Mouse (Mus musculus): ENCODE measurements at regions not wholly inside any gene's neighbourhood (a gene's known extent, or its start where the extent isn't known, plus 50 kb on each side); places are given as distances from the start of the nearest gene placed in this dataset.

GRCm38 (mm10) chr9:25374161-25374560 lies 107.2 kb upstream of the Eepd1 start:
- 77% methylated on average over 3 of the region's 3 CpGs for WGBS
- ATAC-seq (ENCODE audit: insufficient number of reproducible peaks, low FRiP score, low TSS enrichment, low read depth) = no peak
- no peaks in the 10 kb centered on the region for H3K36me3 ChIP-seq

GRCm38 (mm10) chr9:25376209-25376608 lies 105.1 kb upstream of the Eepd1 start:
- H3K36me3 ChIP-seq = no peaks in the 10 kb centered on the region
- 57% methylated on average over 1 of the region's 1 CpGs for WGBS
- no peak overlapping the region for H3K9ac ChIP-seq
- no peak for ATAC-seq (ENCODE audit: insufficient number of reproducible peaks, low FRiP score, low TSS enrichment, low read depth)
- no peak overlapping the region for H3K4me2 ChIP-seq
- no peak overlapping the region for H3K27ac ChIP-seq
- H3K4me3 ChIP-seq = no peak overlapping the region
- no peaks in the 10 kb centered on the region for H3K9me3 ChIP-seq
- H3K27me3 ChIP-seq = no peaks in the 10 kb centered on the region
- H3K4me1 ChIP-seq = peaks cover 3% of the 10 kb centered on the region; the same call in 1 of the 2 replicates

More at GRCm38 (mm10) chr9:25374161-25374560, 107.2 kb upstream of the Eepd1 start:
- Histone ChIP-seq H3K27me3 (no peaks in the 10 kb centered on the region), H3K4me3 (no peak overlapping the region), H3K9ac (no peak overlapping the region), H3K27ac (no peak overlapping the region), H3K4me2 (no peak overlapping the region), H3K4me1 (peaks cover 3% of the 10 kb centered on the region; the same call in 1 of the 2 replicates), H3K9me3 (no peaks in the 10 kb centered on the region)

DNA sequence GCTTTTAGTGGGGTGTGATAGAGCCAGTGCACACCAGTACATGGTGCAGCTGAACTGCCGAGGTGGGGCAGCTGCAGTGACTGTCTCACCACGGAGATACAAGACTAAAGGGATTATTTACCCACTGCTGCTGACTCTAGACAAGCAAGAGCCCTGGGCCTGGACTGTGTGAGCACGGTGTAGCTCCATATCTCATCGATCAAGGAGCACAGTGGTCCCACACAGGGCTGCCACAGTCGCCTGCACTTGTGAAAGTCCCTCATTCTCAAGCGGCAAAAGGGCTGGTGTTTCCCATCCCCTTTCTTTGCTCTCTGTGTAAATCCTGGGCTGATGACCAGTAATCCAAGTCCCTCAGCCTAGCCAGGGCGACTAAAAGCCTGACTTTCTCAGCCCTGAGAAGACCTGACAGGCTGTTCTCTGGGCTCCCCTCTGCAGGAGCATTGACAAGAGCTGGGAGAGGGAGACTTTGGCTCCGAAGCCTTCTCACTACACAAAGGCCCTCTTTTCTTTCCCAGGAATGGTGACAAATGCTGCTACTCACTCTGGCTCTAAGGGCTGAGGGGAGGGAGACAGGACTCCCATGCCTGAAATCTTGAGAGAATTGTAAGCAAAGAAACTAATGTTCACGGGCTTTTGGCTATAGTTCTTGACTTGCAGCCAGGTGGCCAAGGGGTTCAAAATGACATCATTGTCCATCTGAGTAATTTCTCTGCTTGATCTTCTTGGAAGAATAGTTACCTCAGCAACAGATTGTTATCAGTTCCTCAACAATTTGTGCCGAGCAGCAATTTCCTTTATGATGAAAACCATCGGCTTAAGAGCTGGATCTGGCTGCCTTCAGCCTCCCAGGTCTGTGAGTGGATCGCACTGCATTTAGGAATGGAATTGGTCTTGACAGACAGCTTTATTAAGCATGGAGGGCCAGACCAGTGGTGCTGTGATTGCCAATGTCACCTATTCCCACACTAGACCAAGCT lies 103.3 kb upstream of the Eepd1 start:
- Histone ChIP-seq H3K4me1 (peaks cover 3% of the 10 kb centered on the region; the same call in 1 of the 2 replicates), H3K27me3 (no peaks in the 10 kb centered on the region), H3K4me3 (no peak overlapping the region), H3K36me3 (no peaks in the 10 kb centered on the region), H3K27ac (peak overlapping the region; percentile 4; the same call in 1 of the 2 replicates), H3K4me2 (no peak overlapping the region), H3K9ac (no peak overlapping the region), H3K9me3 (no peaks in the 10 kb centered on the region)
- ATAC-seq (ENCODE audit: insufficient number of reproducible peaks, low FRiP score, low TSS enrichment, low read depth) = no peak
- WGBS = 50% methylated on average over 12 of the region's 12 CpGs

- H3K4me3 ChIP-seq = no peak overlapping the region
- no peaks in the 10 kb centered on the region for H3K27me3 ChIP-seq
- H3K9me3 ChIP-seq = no peaks in the 10 kb centered on the region
- no peak overlapping the region for H3K9ac ChIP-seq
- no peak overlapping the region for H3K4me2 ChIP-seq
- ATAC-seq (ENCODE audit: insufficient number of reproducible peaks, low FRiP score, low TSS enrichment, low read depth) = no peak
- H3K4me1 ChIP-seq = no peaks in the 10 kb centered on the region
- no peaks in the 10 kb centered on the region for H3K36me3 ChIP-seq
- H3K27ac ChIP-seq = no peak overlapping the region
Observed at GRCm38 (mm10) chr9:25385333-25385732, 96.0 kb upstream of the Eepd1 start.

DNA sequence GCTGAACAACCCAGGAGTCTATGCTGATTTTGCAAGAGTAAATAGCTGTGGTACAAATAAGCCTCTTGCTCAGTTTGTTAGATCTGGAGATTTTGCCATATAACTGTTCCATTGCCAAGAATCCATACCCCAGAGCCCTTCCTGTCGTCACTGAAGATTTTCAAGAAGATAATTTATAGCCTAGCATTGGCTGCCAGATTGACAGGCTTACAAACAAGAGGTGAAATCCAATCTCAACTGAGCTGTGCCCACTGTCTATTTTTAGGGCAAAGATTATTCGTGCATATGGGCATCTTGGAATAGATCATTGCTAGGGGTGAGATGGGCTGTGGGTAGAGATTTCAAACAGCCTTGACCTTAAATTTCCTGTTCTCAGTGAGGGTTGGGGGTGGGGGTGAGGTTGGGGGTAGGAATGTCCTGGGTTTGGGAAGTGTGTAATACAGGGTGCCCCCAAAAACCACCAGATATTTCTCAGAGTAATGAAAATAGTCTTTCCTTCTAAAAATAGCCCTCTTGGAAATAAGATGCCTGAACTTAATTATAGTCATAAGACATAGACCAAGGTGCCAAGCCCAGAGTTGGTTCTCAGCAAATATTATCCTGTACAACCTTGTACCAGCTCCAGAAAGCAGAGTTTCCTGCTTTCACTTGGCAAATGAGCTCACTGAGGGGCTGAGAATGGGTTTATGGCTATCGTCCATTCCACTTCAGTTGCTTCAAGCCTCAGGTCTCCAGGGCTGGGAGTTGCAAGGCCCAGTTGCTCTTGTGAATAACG lies 93.3 kb upstream of the Eepd1 start:
- Histone ChIP-seq H3K4me3 (no peak overlapping the region), H3K4me2 (no peak overlapping the region), H3K4me1 (no peaks in the 10 kb centered on the region), H3K27ac (0 out of 2 replicates have a peak overlapping the region, but pooled peaks have one; percentile 11), H3K9me3 (no peaks in the 10 kb centered on the region), H3K36me3 (no peaks in the 10 kb centered on the region), H3K9ac (no peak overlapping the region), H3K27me3 (no peaks in the 10 kb centered on the region)
- 58% methylated on average over 4 of the region's 4 CpGs for WGBS
- no peak for ATAC-seq (ENCODE audit: insufficient number of reproducible peaks, low FRiP score, low TSS enrichment, low read depth)

GRCm38 (mm10) chr9:25389351-25389750 lies 92.0 kb upstream of the Eepd1 start:
- no peaks in the 10 kb centered on the region for H3K4me1 ChIP-seq
- no peaks in the 10 kb centered on the region for H3K36me3 ChIP-seq
- no peak overlapping the region for H3K9ac ChIP-seq
- H3K4me3 ChIP-seq = no peak overlapping the region
- ATAC-seq (ENCODE audit: insufficient number of reproducible peaks, low FRiP score, low TSS enrichment, low read depth) = no peak
- WGBS = 71% methylated on average over 3 of the region's 3 CpGs
- no peaks in the 10 kb centered on the region for H3K27me3 ChIP-seq
- no peak overlapping the region for H3K27ac ChIP-seq
- no peaks in the 10 kb centered on the region for H3K9me3 ChIP-seq
- H3K4me2 ChIP-seq = no peak overlapping the region

DNA sequence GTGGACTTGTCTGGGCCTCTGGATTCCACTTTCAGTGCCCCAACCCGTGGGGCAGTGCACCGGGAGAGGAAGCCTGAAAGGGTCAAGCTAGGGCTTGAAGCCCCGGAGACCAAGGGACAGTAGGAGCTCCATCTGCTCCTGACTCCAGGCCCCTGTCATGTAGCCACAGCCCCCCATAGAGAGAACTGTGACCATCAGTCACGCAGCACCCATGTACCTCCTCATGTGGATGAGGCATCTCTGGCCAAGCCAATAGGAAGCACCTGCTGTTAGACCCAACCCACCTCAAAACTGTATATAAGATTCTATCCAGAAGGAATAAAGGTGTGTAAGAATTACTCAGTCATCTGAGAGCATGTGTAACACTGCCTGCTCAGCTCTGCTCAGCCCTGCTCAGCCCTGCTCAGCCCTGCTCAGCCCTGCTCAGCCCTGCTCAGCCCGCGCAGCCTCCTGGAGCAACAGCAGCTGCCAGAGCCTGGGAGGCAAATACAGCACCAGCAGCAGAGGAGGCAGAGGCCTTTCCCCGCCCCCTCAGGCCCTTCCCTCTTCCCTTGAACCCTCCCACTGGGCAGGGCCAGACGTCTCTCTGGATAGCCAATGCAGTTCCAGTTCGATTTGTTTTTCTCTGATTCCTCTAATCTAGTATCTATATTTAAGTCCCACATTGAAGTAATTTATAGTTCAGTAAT lies 80.6 kb upstream of the Eepd1 start:
- Histone ChIP-seq H3K4me1 (peaks cover 3% of the 10 kb centered on the region; the same call in 1 of the 2 replicates), H3K9me3 (no peaks in the 10 kb centered on the region), H3K9ac (no peak overlapping the region), H3K4me2 (no peak overlapping the region), H3K36me3 (no peaks in the 10 kb centered on the region), H3K4me3 (no peak overlapping the region), H3K27ac (no peak overlapping the region), H3K27me3 (no peaks in the 10 kb centered on the region)
- 0 out of 2 replicates have a peak, but pooled peaks have one; percentile 24 for ATAC-seq (ENCODE audit: insufficient number of reproducible peaks, low FRiP score, low TSS enrichment, low read depth)
- 32% methylated on average over 9 of the region's 9 CpGs for WGBS

DNA sequence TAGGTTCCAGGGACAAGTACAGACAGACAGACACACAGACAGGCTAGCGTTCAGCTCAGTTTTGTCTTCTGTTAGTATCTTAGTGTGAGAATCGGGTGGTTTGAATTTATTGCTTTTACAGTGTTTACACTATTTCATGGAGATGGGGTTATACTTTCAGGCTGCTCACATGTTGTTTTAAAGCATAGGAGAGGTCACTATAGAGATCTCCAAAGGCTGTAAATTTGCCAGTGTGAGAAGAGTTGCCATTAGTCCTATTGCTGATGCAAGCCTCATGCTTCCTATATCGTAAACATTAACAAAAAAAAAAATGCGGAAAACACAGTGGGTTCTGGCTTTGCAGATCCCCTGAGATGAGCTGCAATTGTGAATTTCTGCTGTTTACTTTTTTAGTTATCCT lies 75.5 kb upstream of the Eepd1 start:
- Histone ChIP-seq H3K4me3 (no peak overlapping the region), H3K27ac (no peak overlapping the region), H3K27me3 (no peaks in the 10 kb centered on the region), H3K36me3 (no peaks in the 10 kb centered on the region), H3K9ac (no peak overlapping the region), H3K4me2 (no peak overlapping the region), H3K9me3 (no peaks in the 10 kb centered on the region), H3K4me1 (peaks cover 2% of the 10 kb centered on the region; the same call in 1 of the 2 replicates)
- 71% methylated on average over 4 of the region's 4 CpGs for WGBS
- no peak for ATAC-seq (ENCODE audit: insufficient number of reproducible peaks, low FRiP score, low TSS enrichment, low read depth)

DNA sequence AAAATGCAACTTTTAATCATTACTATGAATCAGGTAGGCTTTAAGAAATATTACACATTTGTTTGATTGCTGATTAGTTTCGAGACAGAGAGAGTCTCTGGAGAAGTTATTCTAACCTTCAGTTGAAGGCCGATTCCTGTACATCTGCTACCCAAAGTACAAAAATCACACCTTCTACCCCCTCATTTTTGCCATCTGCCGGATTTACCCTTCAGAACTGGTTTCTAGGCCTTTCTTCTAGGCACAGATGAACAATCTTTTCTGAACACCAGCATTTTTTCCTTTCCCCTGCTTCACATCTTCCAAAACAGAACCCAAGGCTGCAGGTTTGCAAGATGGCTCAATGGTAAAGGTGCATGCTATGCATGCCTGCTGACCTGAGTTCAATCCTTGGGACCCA lies 72.8 kb upstream of the Eepd1 start:
- H3K27me3 ChIP-seq = no peaks in the 10 kb centered on the region
- no peak overlapping the region for H3K4me2 ChIP-seq
- ATAC-seq (ENCODE audit: insufficient number of reproducible peaks, low FRiP score, low TSS enrichment, low read depth) = no peak
- 84% methylated on average over 3 of the region's 3 CpGs for WGBS
- H3K27ac ChIP-seq = no peak overlapping the region
- no peaks in the 10 kb centered on the region for H3K36me3 ChIP-seq
- H3K4me1 ChIP-seq = no peaks in the 10 kb centered on the region
- H3K9ac ChIP-seq = no peak overlapping the region
- H3K4me3 ChIP-seq = no peak overlapping the region
- H3K9me3 ChIP-seq = no peaks in the 10 kb centered on the region

DNA sequence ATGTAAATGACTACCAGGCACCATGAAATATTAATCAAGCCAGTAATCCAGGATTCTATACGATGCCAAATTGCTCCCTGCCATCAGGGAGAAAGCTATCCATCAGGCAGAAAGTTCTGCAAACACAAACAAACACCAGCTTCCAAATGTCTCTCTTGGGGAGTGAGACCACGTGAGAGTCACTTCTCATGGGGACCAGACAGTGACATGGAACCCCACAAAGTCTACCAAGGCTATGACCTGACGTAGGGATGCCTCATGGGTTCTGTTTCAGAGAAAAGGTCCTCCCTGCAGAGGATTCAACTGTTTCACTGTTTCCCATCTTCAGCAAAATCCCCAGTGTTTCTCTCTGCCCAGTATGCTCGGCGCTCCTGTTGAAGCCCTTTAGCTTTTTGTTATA lies 71.6 kb upstream of the Eepd1 start:
- H3K9ac ChIP-seq = no peak overlapping the region
- H3K27ac ChIP-seq = no peak overlapping the region
- no peaks in the 10 kb centered on the region for H3K4me1 ChIP-seq
- no peaks in the 10 kb centered on the region for H3K27me3 ChIP-seq
- H3K4me2 ChIP-seq = no peak overlapping the region
- ATAC-seq (ENCODE audit: insufficient number of reproducible peaks, low FRiP score, low TSS enrichment, low read depth) = no peak
- H3K4me3 ChIP-seq = no peak overlapping the region
- no peaks in the 10 kb centered on the region for H3K36me3 ChIP-seq
- no peaks in the 10 kb centered on the region for H3K9me3 ChIP-seq
- WGBS = 64% methylated on average over 5 of the region's 5 CpGs

DNA sequence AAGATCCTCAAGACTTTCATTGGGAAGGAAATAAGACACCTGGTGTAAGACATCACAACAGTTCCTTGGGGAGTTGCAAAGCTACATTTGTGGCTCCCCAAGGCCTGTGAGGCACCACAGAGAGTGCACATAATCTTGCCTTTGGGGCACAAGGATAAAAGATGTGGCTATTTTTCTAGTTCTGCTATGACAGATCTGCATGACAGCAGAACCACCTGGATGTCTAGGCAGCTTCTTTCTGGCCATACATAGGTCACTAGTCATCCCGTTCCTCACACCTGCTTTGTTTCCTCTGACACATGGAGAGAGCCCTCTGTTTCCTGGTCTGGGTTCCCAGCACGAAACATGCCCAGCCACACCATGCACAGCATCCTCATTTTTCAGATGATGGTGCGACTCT lies 67.5 kb upstream of the Eepd1 start:
- WGBS = 75% methylated on average over 3 of the region's 3 CpGs

More for the DNA sequence above, 67.5 kb upstream of the Eepd1 start:
- Histone ChIP-seq H3K4me2 (no peak overlapping the region), H3K4me3 (no peak overlapping the region), H3K4me1 (no peaks in the 10 kb centered on the region), H3K27me3 (no peaks in the 10 kb centered on the region), H3K27ac (no peak overlapping the region), H3K9me3 (no peaks in the 10 kb centered on the region), H3K9ac (no peak overlapping the region), H3K36me3 (no peaks in the 10 kb centered on the region)
- ATAC-seq (ENCODE audit: insufficient number of reproducible peaks, low FRiP score, low TSS enrichment, low read depth) = no peak
